Mouse (Mus musculus) erythroid progenitor cell, adult 5-6 weeks (primary cell): ENCODE results near the gene Col25a1. TPM values are rescaled to one million over a fixed set of nuclear protein-coding genes. Genes with fewer than 3 reads are reported as not detected.

Experiments
- ATAC-seq: replicated peaks from 2 replicates; pipeline ENCODE4 v1.8.0; 2016; ENCODE audit warnings: moderate number of reproducible peaks, mild to moderate bottlenecking, moderate TSS enrichment, inconsistent platforms; ENCODE audit not compliant: poor library complexity, low FRiP score, severe bottlenecking
- total RNA-seq, 2 experiments: library from RNA; stranded (forward) in 1 of 2; stranded (reverse) in 1 of 2; fragments of 150-400 nt in 1 of 2; fragments of 186-747, 209-891 nt in 1 of 2; gene quantifications; 2 replicates each; pipeline versions ENCODE4 v1.2.3 to v1.2.4; 2015 to 2017; ENCODE audit warnings: low replicate concordance in 2 of 2

Gene Col25a1
- total RNA-seq, 2 experiments from 2014 or later, result not detected

DNA sequence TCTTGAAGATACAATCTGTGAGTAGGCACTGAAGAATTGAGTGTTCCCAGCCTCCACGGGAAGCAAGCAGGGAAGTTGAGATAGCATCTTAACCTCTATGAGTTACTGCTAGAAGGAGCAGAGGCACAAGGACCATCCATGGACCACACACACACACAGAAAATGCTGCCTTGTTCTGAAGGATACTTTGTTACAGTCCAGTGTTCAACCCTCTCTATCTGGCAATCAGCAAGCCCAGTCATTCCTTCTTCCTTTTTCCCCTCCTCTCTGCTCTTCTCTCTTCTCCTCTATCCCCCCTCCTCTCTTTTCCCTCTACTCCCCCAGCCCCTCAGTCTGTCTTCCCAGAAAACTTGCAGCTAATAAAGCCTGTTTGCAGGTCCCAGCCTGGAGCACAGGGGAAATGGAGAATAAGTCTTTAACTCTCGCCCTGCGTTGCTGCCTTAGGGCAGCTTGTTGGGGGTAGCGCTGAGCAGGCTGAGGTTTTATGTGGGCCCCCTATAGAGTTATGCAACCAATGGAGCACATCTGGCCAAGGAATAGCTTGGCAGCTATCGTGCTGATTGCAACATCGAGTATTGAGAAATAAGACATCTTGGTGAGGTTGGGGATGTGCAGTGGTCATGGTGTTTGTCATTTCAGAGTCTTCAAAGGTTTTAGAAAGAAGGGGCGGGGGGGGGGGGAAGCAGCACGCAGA lies 235.8 kb downstream of the Col25a1 start:
- ATAC-seq, result no peak

DNA sequence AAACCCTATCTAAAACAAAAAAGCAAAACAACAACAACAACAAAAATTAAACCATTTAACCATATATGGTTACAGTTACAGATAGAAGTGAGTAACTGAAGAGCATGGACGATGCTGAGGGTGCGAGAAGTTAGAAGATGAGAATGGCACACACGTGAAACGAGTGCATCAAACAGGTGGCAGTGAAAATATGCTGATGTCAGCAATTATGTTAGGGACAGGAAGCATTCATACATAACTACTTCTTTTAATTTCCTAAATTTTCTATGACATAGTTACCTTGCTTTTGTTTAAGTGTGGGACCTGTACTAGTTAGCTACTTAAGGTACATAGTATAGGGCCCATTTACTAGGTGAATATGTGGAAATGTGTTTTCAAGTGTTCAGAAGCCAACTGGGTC lies 237.1 kb downstream of the Col25a1 start:
- ATAC-seq, result no peak

DNA sequence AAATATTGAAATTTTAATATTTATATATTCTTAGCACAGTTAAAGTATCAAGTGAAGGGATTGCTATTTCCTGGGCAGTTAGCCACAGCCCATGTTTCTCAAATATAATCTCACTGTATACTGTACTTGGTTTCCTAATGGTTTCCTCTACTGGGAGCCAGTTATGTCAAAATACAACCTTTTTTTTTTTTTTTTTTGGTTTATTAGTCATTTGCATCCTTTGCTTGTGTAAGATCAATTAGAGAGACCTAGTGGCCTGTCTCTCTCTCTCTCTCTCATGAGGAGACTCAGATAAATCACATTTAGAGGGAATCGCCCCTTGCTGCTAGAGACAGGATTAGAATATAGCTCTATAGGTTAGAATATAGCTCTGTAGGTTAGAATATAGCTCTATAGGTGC lies 237.8 kb downstream of the Col25a1 start:
- ATAC-seq, result no peak

DNA sequence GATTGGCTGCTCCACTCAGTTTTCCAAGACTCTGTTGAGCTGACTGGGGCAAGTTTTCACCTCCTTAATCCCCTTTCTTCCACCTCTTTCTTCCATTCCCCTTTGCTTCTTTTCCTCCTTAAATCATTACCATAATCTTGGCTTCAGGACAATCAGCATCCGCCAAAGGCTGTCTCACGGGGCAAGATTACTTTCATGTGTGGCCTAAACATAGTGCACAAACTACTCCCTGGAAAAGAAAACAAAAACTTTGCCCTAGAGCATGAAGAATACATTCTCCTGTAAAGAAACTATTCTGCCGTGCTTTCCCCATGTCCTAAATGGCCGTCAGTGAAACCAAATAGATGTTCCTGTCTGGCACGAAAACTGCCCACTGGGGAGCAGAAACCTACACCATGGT lies 238.9 kb downstream of the Col25a1 start:
- ATAC-seq, result no peak

DNA sequence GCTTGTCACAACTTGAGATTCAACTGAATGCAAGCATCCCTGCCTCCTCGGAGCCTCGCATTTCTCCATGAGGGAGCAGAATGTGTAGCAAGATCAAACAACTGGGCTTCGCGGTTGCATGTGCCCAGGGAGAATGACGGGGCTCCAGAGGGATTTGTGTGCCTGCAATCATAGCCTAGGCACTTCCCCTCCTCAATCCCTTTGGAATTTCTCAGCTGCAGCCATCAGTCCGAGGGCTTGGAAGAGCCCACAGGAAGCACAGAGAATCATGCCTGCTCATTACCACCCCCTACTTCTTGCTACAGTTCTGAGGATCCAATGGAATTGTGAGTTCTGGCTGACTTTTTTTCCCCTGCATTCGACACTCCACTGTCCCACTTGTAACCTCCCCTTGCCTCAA lies 241.8 kb downstream of the Col25a1 start:
- ATAC-seq, result no peak

DNA sequence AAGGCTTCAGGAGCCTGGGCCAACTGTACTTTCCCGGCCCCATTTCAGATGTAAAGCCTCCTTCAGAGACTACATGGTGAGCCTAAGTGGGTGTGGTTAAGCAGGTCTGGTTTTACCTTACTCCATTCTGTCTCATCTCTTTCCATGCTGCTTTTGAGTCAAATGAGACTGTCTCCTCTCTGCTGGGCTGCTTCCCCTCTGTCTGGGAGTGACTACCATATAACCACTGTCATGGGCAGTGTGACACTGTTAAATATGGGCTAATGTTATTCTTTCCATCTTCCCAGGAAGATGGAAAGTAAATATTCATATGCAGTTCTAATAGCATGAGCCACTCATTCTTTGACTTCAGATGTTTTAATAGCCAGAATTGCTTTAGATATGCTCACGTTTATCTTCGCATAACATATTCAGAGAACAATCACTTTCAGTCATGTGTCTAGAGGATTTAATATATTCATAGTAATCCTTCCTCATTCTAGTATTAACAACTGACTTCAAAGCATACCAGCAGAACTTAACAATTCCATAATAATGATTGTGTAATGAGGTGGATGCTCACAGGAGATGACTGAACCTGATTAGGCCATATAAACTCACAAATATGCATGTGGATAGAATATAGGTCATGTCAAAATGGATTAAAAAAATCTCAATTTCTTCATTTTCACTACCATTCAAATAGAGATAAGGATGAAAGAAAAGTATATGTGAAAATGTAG lies 243.5 kb downstream of the Col25a1 start:
- ATAC-seq, result no peak

DNA sequence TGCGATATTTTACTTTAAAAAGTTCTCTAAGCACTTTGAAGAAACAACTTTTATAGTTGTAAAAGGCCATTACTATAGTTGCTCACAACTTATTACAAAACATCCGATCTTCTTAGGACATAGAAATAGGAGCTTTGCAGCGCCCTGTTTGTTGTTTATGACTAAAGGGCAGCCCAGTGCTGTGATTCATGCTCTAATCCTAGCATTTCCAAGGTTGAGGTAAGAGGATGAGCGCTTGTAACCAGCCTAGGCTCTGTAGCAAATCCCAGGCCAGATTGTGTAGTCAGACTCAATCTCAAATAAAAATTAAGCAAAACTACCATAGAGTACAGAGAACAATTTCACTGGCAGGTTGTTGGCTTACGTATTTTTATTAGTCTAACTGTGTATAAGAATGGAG lies 246.5 kb downstream of the Col25a1 start:
- no peak for ATAC-seq

DNA sequence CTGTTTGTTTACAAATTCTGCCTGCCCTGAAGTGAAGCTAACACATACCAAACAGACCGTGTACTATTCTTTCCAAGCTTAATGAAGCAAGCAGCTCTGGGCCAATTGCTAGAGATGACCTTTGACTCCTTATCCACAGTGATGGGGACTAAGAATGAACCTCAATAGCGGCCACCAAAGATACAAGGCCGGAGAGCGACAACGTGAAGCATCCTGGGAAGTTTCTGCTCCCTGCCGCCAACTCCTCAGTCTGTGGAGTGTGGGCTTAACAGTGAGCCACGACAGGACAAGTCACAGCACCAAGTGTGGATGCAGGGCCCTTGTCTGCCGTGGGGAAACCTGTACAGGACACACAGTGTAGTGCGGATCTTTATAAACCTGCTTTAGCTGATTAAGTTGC lies 247.3 kb downstream of the Col25a1 start:
- ATAC-seq, result no peak

DNA sequence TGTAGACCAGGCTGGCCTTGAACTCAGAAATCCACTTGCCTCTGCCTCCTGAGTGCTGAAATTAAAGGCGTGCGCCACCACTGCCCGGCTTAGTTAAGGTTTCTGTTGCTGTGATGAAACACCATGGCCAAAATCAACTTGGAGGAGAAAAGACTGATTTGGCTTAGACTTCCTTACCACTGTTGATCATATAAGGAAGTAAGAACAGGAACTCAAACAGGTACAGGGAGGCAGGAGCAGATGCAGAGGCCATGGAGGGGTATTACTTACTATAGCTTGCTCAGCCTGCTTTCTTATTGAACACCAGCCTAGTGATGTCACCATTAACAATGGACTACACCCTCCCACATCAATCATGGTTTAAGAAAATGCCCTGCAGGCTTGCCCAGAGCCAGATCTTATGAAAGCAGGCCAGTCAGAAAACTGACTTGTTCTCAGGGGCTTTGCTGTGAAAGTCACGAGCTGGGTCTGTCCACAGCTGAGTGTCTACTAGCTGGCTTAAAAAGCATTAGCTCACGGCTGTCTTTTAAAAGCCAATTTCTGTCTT lies 249.1 kb downstream of the Col25a1 start:
- ATAC-seq, result no peak

DNA sequence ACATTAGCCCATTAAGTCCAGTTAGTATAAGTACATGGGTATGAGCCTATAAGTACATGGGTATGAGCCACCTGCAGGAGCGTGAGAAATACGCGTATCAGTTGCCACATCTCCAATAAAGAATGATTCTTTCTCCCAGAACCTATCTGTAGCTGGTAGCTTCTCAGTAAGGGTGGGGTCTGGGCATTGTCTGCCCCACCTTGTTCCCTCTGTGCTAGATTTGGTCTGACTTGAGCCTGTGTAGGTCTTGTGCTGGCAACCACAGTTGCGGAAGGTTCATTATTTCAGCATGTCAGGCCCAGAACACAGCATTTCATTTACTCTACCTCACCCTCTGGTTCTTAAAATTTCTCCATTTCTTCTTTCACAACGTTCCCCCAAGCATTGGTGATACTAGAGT lies 250.4 kb downstream of the Col25a1 start:
- ATAC-seq, result no peak

DNA sequence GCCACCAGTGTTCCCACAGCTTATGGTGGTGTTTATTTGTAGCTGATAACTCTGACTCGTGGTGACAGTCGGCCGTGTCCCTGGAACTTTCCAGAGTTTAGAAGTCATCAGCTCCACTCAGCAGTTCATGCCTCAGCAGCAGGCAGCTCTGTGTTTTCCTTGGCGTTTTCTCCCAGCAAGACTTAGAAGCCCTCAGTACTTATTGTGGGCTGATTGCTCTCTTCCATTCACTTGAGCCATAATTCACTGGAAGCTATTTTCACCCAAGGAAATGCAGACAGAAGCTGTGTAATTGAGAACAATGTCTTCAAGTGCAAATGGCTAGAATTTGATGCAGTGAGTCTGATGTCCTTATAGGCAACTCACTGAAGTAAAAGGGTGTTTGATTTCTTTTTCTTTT lies 254.6 kb downstream of the Col25a1 start:
- ATAC-seq, result no peak

DNA sequence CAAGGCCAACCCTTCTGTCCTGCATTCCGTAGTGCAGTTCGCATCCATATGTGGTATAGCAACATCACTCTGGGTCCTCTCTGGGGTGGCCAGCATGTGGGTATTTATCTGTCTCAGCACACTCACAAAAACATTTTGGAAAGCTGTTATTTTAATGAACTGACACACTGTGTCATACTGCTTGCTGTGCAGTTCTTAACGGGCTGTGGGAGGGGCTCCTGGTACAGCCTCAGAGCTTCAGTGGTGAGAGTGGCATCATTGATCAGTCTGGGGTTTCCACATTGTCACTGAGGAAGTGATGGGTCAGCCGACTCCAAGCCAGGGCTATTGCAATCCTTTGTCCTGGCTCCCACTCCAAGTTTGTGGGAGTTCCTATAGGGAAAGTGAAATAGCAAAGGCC lies 255.9 kb downstream of the Col25a1 start:
- no peak for ATAC-seq

DNA sequence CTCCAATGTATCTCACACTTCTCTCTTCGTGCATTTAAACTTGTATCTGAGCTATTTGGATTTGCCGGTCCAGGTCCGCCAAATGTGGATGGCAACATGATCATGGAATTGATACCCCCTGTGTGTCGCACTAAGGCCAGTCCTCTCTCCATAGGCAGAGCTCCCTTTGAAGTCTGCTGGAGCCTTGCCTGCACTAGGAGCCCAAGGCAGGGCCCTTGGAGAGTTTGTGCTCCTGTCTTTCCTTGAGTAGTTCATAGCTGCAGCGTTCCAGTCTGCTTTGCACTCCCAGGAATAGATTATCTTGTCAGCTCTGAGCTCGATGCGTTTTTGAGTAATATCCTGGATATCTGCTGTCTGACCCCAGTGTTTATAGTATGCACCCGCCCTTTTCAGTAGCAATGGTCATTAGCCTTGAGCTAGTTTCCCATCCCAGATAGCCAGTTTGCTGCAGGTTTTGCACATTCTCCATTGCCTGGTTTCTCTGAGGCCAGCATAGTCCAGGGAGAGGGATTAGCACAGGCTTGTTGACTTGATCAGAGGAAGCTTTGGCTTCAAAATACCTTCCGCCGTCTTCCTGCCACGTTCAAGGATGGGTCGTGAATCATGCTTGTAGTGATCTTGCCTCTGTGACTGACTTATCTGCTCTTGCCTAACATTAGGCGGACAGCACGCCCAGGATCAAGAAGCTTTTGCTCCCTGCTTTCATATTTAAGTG lies 258.1 kb downstream of the Col25a1 start:
- no peak for ATAC-seq

DNA sequence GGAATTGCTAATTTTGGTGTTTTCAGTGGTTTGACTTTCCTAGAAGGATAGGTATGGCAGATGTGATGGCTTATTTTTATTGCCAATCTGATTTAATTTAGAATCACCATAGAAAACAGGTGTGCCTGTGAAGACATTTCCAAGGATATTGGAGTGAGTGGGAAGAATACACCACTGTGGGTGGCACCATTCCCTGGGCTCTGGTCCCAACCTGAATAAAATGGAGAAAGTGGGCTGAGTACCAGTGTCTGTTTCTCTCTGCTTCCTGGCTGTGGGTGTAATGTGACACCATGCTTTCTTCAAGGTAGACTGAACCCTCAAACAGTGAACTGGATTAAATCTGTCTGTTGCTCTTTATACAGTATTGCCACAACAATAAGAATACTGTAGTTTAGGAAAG lies 265.3 kb downstream of the Col25a1 start:
- no peak for ATAC-seq

DNA sequence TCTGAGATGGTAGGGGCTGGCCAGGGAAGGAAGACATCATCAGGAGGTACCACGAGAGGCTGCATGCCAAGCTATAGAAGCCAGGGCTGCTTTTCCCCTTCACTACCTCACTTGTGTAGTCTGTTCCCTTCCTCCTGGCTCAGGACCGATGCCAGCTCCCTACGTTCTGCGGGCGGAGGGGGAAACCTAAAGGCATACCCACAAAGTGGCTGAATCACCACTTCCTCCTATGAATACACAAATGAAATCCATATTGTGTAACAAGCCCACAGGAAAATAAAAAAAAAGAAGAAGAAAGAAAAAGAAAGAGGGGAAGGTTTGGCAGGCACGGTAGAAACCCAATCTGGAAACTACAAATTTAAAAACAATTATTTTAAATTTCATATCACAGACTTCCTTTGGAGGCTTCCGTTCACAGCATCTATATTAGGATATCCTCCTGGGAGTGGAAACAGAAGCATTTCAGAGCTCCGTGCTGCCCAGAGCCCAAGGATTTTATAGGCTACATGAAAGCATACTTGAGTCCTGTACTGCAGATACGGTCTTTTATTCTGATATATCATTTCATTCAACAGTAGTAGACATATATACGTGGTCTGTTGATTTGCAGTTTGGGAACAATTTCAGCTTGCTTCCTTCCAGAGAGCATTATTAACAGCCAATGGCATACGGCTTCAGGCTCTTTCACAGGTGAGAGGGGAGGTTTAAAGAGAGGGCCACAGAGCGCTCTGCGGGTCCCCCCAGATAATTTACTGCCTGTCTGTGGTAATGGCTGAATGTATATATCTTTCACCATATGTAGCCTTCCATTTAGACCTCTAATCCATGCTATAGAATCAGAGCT lies 269.6 kb downstream of the Col25a1 start:
- no peak for ATAC-seq

DNA sequence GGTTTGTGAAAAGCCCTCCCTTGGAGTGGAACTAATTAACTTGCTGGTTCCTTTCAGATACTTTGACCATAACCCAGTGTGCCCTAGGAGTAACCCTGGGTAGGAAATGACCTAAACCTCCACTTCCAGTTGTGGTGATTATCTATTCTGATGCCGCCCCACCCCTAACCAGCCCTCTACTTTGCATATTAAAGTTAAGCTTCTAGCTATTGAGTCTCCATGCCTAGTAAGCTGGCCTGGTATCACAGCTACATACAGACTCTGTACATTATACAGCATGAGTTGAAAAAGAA lies 270.2 kb downstream of the Col25a1 start:
- no peak for ATAC-seq

DNA sequence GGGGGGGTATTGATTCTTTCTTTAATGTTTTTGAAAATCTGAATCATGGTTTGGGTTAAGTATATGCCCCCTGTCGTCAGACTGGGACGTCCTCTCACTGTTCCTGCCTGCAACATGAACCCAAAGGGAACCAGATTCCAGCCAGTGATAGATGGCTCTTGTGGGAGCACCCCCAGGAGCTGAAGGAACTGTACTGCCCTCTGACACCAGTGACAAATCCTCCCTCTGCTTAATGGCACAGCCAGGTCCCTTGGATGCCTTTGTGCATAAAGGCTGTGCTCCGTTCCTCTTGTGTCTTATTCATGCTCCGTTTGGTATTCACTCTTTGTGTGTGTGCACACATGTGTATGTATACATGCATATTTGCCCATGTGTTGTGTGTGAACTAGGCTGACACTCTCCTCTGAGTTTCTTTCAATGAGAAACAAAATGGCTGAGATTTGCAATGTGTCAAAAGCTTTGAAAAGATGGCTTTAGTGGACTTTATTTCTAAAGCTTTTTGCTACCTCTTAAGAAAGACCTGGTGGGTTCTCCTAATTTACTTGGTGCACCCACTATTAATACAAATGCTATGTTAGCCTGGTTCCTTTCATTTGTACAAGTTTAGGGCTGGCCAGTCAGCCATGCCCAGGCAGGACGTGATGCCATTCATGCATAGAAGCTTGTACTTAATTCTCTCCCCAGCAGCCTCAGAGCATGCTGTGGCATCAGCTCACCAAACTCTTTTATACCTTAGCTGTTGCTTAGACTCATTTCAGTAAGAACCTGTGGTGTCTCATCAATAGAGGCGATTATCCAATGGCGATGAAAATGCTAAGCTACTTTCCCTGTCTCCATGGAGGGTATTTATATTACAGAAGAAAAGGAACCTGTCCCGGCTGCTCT lies 273.5 kb downstream of the Col25a1 start:
- ATAC-seq, result no peak

DNA sequence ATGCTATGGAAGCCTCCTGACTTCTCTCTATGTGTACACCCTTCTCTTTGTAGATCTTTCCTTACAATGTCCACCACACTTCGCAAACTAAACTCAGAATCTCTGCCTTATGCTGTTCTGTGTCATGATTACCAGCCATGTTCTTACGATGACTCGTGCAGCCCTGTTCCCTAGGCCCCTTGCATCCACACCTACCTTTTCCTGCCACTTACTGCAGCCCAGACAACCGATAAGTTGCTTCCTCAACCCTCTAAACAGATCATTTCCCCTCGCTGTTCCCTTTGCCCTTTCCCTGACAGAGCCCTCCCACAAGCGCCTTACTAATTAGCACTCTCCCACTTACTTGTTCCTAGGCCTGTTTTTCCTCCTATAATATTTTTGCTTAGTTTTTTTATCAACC lies 275.9 kb downstream of the Col25a1 start:
- no peak for ATAC-seq

DNA sequence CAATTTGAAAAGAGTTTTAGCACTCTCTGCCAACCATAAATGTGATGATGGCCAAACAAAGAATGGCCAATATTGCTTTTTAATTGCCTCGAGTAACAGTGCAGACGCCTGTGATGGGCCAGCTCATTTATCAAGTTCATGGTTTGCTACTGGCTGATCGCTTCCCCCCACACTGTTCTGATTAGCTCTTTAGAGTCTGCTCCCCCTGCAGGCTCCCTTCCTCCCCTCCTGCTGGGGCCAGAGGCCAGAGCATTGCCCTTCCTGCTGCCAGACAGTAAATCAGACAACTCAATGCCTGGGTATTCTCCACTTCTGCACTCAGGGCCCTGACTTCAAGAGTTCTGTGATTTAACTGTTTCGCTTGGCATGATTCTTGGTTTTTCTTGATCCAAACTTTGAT lies 281.9 kb downstream of the Col25a1 start:
- ATAC-seq, result no peak
